Mouse (Mus musculus): Measurements from ENCODE around the gene Abl2.
"Not testable (repeated sequence)": the region's sequence is repeated elsewhere in the genome, so short reads cannot be mapped to it uniquely, and the experiment has no call there.

Gene Abl2

DNA sequence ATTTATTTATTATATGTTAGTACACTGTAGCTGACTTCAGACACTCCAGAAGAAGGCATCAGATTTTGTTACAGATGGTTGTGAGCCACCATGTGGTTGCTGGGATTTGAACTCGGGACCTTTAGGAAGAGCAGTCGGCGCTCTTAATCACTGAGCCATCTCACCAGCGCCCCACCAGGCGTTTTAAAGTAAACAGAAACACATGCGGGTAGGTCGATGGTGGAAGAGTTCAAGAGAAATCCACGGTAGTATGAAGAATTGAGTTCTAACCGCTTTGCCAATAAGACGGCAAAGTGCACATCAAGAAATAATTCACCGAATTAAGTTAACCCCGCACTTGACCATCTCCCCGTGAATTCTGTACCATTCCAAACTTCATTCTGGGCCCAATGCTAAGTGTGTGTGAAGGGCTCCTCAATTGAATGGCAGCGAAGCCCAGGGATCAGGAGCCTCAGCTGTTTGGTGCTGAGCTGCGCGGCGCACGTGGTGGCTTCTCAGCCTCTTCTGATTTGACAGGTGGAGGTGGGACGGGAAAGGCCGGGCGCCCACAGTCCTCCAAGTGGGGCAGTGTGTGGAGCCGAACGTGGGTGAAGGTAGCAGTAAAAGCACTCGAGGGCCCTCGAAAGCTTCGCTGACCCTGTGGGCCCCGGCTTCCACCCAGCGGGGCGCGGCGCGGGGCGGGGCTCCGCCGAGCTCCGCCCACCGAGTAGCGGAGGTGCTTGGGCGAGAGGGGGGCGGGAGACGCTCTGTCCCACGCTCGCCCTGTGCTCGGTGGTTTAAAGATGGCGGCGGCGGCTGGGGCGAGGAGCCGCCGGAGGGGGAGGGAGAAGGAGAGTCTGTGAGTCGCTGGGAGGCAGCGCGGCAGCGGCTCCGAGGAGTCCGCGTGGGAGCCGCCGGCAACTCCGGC is at the start of gene Abl2:
TSS of gene Abl2 (plus strand) at position 763 of the 907 bp plus-strand sequence.
- peak; percentile 94 for DNase-seq (ENCODE audit: low read depth, low spot score)

DNA sequence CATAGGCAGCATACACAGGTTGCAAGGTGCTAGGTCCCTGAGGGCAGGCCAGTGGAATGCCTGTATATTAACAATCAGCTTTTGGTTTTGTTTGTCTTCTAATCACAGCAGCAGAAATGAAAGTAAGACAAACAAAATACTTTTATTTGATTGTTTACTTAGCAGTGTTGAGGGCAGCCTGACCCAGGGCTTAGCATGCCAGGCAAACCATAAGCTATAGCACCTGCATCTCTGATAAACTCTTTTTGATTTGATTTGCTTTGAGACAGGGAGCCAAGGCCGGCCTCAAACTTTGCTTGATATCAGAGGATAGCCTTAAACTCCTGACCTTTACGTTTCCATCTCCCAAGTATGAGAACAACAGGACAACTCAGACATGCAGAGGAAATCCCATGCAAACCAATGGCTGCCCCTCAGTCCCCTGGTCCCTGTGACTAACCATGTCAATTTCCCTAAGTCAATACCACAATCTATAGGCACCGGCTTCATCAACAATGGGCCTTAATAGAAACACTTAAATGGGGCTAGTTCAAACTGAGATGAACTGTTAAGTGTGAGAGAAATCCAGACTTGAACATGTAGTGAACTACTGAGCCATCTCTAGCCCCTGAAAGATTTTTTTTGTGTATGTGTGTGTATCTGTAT is 38.3 kb upstream of the Abl2 start:
- no peak for DNase-seq (ENCODE audit: low read depth, low spot score)

DNA sequence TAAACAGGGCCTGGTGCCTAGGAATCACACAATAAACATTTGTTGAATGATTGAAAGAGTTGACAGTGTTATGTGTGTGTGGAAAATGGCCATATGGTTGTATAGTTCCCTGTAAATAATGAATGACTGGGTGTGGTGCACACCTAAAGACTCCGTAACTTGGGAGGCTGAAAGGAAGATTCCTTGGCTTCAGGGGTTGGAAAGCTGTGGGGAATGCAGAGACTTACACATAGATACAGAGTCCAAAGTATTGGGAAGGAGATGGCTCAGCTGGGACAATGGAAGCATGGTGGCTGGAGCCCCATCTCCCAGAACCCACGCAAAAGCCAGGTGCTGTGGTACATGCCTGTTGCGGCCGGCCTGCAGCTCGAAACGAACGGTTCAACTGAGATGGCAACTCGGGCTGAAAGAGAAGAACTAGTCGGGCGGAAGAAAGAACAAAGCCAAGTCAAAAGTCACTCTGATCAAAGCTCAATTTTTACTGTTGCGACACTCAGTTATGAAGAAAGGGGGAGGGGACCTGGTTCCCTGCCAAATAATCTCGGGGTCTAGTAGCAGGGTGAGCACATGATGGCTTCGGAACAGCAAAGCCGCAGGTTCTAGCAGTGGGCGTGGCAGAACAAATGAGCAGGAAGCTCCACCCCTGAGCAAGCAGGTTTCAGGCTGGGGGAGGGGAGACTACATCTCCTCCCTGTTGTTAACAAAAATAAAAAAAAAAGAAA is 36.6 kb upstream of the Abl2 start:
- peak; percentile 94 for DNase-seq (ENCODE audit: low read depth, low spot score)

- not testable (repeated sequence) for DNase-seq (ENCODE audit: low read depth, low spot score)
These were observed 34.7 kb upstream of the Abl2 start, which contains the start of gene Gm10031 for GRCm38 (mm10) chr1:156523842-156524241. Gene Gm10031, plus strand, starts transcription at chr1:156524012.

- not testable (repeated sequence) for DNase-seq (ENCODE audit: low read depth, low spot score)
These were observed 26.0 kb upstream of the Abl2 start for GRCm38 (mm10) chr1:156532476-156533175.

- DNase-seq (ENCODE audit: low read depth, low spot score), result no peak
These were observed 25.1 kb upstream of the Abl2 start for GRCm38 (mm10) chr1:156533483-156533882.

GRCm38 (mm10) chr1:156533911-156534310 is 24.7 kb upstream of the Abl2 start:
- no peak for DNase-seq (ENCODE audit: low read depth, low spot score)

DNA sequence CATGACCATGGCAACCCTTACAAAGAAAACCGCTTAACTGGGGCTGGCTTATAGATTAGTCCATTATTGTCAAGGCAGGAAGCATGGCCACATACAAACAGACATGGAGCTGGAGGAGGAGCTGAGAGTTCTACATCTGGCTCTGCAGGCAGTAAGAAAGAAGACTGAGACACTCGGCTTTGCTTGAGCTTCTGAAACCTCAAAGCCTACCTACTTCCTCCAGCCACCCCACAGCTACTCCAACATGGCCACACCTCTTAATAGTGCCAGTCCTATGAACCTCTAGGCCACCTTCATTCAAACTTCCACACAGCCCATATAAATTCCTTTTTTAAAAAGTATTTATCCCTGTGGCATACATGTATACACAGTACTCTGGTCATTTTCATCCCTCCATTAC is 21.6 kb upstream of the Abl2 start:
- no peak for DNase-seq (ENCODE audit: low read depth, low spot score)

- no peak for DNase-seq (ENCODE audit: low read depth, low spot score)
These were observed 20.9 kb upstream of the Abl2 start for GRCm38 (mm10) chr1:156537701-156538100.

GRCm38 (mm10) chr1:156538382-156538781 is 20.2 kb upstream of the Abl2 start:
- DNase-seq (ENCODE audit: low read depth, low spot score), result peak; percentile 57

GRCm38 (mm10) chr1:156539787-156540560 is 18.6 kb upstream of the Abl2 start:
- peak; percentile 40 for DNase-seq (ENCODE audit: low read depth, low spot score)

DNA sequence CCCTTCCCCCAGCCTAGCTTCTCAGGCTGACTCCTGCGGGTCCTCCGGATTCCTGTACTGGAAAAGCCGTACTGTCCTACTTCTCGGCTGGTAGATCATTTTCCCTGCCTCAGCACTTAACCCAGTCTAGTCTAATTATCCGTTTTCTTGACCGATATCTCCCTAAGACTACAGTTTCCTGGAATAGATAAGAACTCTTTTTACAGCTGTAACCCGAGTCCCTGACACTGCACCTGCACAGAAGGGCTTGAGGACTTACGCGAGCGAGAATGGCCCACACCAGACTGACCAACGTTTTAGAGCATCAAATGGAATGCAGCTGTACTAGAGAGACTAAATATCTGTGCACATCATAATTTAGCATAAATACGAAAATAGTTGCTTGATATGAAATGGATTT is 14.6 kb upstream of the Abl2 start:
- DNase-seq (ENCODE audit: low read depth, low spot score), result no peak

- peak; percentile 59 for DNase-seq (ENCODE audit: low read depth, low spot score)
These were observed 509 bp downstream of the Abl2 start for GRCm38 (mm10) chr1:156558950-156559640.

- DNase-seq (ENCODE audit: low read depth, low spot score), result no peak
These were observed 1.0 kb downstream of the Abl2 start for GRCm38 (mm10) chr1:156559641-156560020.

- no peak for DNase-seq (ENCODE audit: low read depth, low spot score)
These were observed 1.9 kb downstream of the Abl2 start for GRCm38 (mm10) chr1:156560500-156560899.

DNA sequence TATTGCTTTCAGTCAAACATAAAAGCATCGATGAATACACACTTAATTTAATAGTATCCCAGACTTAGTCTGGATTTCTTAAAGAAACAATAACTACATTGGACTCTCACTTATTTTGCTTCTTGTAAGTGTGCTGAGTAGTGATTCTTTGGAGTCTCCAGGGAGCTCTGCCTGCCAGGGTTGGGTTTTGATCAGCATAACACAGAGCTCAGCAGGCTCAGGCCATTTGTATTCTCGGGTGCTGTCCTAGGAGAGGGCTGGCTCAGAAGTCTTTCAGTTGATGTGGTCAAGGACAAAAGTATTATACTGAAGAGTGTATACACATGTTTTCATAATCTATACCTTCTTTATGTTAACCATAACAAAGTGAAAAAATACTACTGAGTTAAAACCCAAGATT is 6.7 kb downstream of the Abl2 start:
- DNase-seq (ENCODE audit: low read depth, low spot score), result no peak

DNA sequence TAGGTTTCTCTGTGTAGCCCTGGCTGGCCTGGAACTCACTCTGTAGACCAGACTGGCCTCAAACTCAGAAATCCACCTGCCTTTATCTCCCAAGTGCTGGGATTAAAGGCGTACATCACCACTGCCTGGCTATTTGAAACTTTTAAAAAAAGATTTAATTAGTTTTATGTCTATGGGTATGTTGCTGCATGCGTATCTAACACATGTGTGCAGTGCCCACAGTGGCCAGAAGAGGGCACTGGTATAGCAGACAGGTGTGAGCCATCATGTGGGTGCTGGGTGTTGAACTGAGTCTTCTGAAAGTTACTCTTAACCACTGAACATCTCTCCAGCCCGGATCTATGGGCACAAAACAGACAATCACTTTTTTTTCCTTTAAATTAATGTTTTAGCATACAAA is 7.5 kb downstream of the Abl2 start:
- DNase-seq (ENCODE audit: low read depth, low spot score), result peak; percentile 73

DNA sequence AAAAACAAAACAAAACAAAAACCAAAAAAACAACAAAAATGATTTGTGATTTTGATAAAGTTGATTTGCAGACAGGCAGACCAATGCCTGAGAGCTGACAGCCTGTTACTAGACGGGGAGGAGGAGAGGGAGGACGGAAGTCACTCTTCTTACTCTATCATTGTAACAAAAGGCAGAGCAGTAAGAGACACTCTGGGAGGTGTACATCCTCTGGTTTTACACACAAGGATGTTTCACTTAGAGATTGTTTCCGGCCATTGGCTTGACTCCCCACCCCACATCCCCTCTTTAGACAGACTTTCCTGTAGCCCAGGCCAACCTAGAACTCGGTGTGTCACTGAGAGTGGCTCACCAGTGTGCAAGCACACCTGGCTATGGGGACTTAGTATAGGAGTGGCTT is 11.0 kb downstream of the Abl2 start:
- DNase-seq (ENCODE audit: low read depth, low spot score), result peak; percentile 33

GRCm38 (mm10) chr1:156572952-156573351 is 14.4 kb downstream of the Abl2 start:
- DNase-seq (ENCODE audit: low read depth, low spot score), result no peak

GRCm38 (mm10) chr1:156581149-156581548 is 22.6 kb downstream of the Abl2 start:
- no peak for DNase-seq (ENCODE audit: low read depth, low spot score)
